Mouse (Mus musculus) thymus, adult 2 months (tissue): ENCODE measurements around the gene Tedc1. TPM values are rescaled to one million over a fixed set of nuclear protein-coding genes. Genes with fewer than 3 reads are reported as not detected.

Experiments used
- DNase-seq: peaks from one replicate; pipeline ENCODE4 v3.0.0; 2021
- H3K27ac ChIP-seq: fragments of 200-500 bp; 2 replicates; pipeline ENCODE4 v1.5.1; 2012; ENCODE audit warnings: low read length, control low read depth; ENCODE audit not compliant: control insufficient read depth, insufficient read depth
- H3K27me3 ChIP-seq: fragments of 200-500 bp; 2 replicates; pipeline ENCODE4 v1.6.1; 2012; ENCODE audit warnings: mild to moderate bottlenecking, low read length, moderate library complexity, mixed read lengths; ENCODE audit not compliant: control insufficient read depth, insufficient read depth
- H3K36me3 ChIP-seq: fragments of 200-500 bp; 2 replicates; pipeline ENCODE4 v1.6.1; 2012; ENCODE audit warnings: mild to moderate bottlenecking, low read length, moderate library complexity; ENCODE audit not compliant: control insufficient read depth, insufficient read depth
- H3K4me1 ChIP-seq: fragments of 200-500 bp; replicated peaks from 2 replicates; pipeline ENCODE4 v1.6.1; 2012; ENCODE audit warnings: low read length; ENCODE audit not compliant: control insufficient read depth, insufficient read depth
- H3K4me3 ChIP-seq: fragments of 200-500 bp; 2 replicates; pipeline ENCODE4 v1.5.1; 2012; ENCODE audit warnings: mild to moderate bottlenecking, low read length, control low read depth, moderate library complexity; ENCODE audit not compliant: control insufficient read depth, insufficient read depth
- CTCF ChIP-seq: fragments of 200-500 bp; IDR thresholded peaks from 2 replicates; pipeline ENCODE4 v1.5.1; 2012; ENCODE audit warnings: mild to moderate bottlenecking, control low read depth, low read length, moderate library complexity, borderline replicate concordance; ENCODE audit not compliant: control insufficient read depth, poor library complexity, insufficient read depth; ENCODE audit errors: extremely low read depth
- POLR2A ChIP-seq: fragments of 200-500 bp; IDR thresholded peaks from 2 replicates; pipeline ENCODE4 v1.6.1; 2012; ENCODE audit warnings: mild to moderate bottlenecking, low read length, control low read depth, moderate library complexity; ENCODE audit not compliant: control insufficient read depth, poor library complexity, insufficient read depth; ENCODE audit errors: extremely low read depth
- WGBS: fragments of 180-500 bp; shearing (Covaris S2); methylation state at CpG from one replicate; pipeline ENCODE4 v1.1.7; 2018; 5-methylcytosine and 5-hydroxymethylcytosine counted together
- polyA plus RNA-seq: library from polyadenylated mRNA; depleted of rRNA; stranded (reverse); fragments of >200 nt; gene quantifications from 2 replicates; pipeline ENCODE4 v1.2.3, GENCODE M21; 2012

The Tedc1 gene
- polyA plus RNA-seq, 1 experiment, result 96.2 TPM

- no peak for TF ChIP-seq POLR2A
- TF ChIP-seq CTCF, result no peak
- H3K27ac ChIP-seq, result no peak overlapping the region
- H3K36me3 ChIP-seq, result no peaks in the 10 kb centered on the region
- no peaks in the 10 kb centered on the region; the same call in 1 of the 2 replicates for H3K27me3 ChIP-seq
- 72% methylated on average over 7 of the region's 7 CpGs for WGBS
- DNase-seq, result no peak
- H3K4me3 ChIP-seq, result no peak overlapping the region
- peaks cover 27% of the 10 kb centered on the region for H3K4me1 ChIP-seq
Measured at GRCm38 (mm10) chr12:113143164-113143563, 13.1 kb upstream of the Tedc1 start.

GRCm38 (mm10) chr12:113144001-113144756, 12.0 kb upstream of the Tedc1 start:
- TF ChIP-seq POLR2A (no peak), CTCF (peak; percentile 71; the same call in 1 of the 2 replicates)
- Histone ChIP-seq H3K36me3 (no peaks in the 10 kb centered on the region), H3K27me3 (no peaks in the 10 kb centered on the region; the same call in 1 of the 2 replicates), H3K27ac (no peak overlapping the region), H3K4me3 (no peak overlapping the region), H3K4me1 (peaks cover 25% of the 10 kb centered on the region)
- 81% methylated on average over 20 of the region's 20 CpGs for WGBS
- peak; percentile 55 for DNase-seq

- 94% methylated on average over 16 of the region's 16 CpGs for WGBS
- Histone ChIP-seq H3K27me3 (no peaks in the 10 kb centered on the region; the same call in 1 of the 2 replicates), H3K4me3 (no peak overlapping the region), H3K27ac (no peak overlapping the region), H3K4me1 (peaks cover 24% of the 10 kb centered on the region), H3K36me3 (no peaks in the 10 kb centered on the region)
- DNase-seq, result no peak
- TF ChIP-seq POLR2A (no peak), CTCF (no peak)
Measured at GRCm38 (mm10) chr12:113144886-113145285, 11.3 kb upstream of the Tedc1 start.

GRCm38 (mm10) chr12:113145591-113145990, 10.6 kb upstream of the Tedc1 start:
- H3K27me3 ChIP-seq, result no peaks in the 10 kb centered on the region; the same call in 1 of the 2 replicates
- no peak overlapping the region for H3K4me3 ChIP-seq
- no peak overlapping the region for H3K27ac ChIP-seq
- H3K36me3 ChIP-seq, result no peaks in the 10 kb centered on the region
- 82% methylated on average over 5 of the region's 5 CpGs for WGBS
- TF ChIP-seq CTCF (no peak), POLR2A (no peak)
- no peak for DNase-seq
- H3K4me1 ChIP-seq, result peaks cover 27% of the 10 kb centered on the region

- DNase-seq, result peak; percentile 91
- Histone ChIP-seq H3K4me1 (peaks cover 30% of the 10 kb centered on the region), H3K4me3 (peak within 1 kb of the TSS; percentile 6; the same call in 1 of the 2 replicates), H3K27me3 (no peaks in the 10 kb centered on the region), H3K36me3 (no peaks in the 10 kb centered on the region), H3K27ac (no peak within 1 kb of the TSS)
- TF ChIP-seq CTCF (peak; percentile 83), POLR2A (no peak)
- WGBS, result 33% methylated on average over 45 of the region's 45 CpGs
Measured at GRCm38 (mm10) chr12:113146112-113147057, 9.8 kb upstream of the Tedc1 start, which contains the start of gene Crip1. TSS of gene Crip1 (plus strand) at chr12:113146316.

- WGBS, result 94% methylated on average over 8 of the region's 8 CpGs
- H3K27ac ChIP-seq, result no peak overlapping the region
- H3K4me1 ChIP-seq, result peaks cover 34% of the 10 kb centered on the region
Measured at GRCm38 (mm10) chr12:113147481-113147880, 8.7 kb upstream of the Tedc1 start.

More at GRCm38 (mm10) chr12:113147481-113147880, 8.7 kb upstream of the Tedc1 start:
- no peaks in the 10 kb centered on the region for H3K36me3 ChIP-seq
- no peaks in the 10 kb centered on the region for H3K27me3 ChIP-seq
- no peak overlapping the region for H3K4me3 ChIP-seq
- no peak for TF ChIP-seq CTCF
- no peak for TF ChIP-seq POLR2A
- no peak for DNase-seq
